Mouse (Mus musculus): Measurements from ENCODE around the gene Unc5c.

The Unc5c gene

GRCm38 (mm10) chr3:141719050-141719449 lies 254.0 kb downstream of the Unc5c start:
- DNase-seq = no peak

GRCm38 (mm10) chr3:141724499-141724898 lies 259.5 kb downstream of the Unc5c start:
- no peak for DNase-seq

DNA sequence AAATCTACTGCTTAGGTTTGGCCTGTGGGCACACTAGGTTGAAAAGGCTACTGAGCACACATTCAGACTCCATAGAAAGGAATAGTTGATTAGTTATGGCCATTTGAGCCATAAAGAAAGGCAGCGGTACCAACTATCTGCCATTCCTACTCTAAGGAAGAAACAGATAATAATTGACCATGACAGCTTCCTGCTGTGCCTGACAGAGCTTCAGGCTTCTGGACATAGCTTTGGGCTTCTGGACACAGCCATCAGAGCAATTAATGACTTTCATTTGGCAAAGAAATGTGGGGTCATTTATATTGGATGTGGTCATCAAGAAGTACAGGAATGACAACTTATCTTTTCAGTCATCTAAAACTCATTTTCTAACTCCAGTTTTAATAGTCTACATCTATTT lies 260.4 kb downstream of the Unc5c start:
- DNase-seq = no peak

DNA sequence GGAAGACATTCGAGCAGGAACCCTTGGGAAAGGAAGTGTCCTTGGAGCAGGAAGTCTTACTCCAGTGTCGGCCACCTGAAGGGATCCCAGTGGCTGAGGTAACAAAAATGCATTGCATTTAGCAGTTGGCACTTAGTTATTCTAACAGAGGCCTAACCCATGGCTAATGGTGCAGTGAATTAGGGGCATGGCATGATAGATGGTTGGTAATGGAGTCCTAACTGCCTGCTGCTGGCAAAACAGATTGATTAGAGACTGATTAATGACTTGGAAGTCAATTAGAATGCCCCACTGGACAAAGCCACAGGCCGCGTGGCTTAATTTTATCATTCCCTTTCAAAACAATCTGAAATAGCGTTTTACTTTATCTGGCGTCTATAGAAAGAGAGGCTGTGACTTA lies 268.8 kb downstream of the Unc5c start:
- no peak for DNase-seq

- DNase-seq = no peak
These were observed 270.3 kb downstream of the Unc5c start for GRCm38 (mm10) chr3:141735285-141735684.

DNA sequence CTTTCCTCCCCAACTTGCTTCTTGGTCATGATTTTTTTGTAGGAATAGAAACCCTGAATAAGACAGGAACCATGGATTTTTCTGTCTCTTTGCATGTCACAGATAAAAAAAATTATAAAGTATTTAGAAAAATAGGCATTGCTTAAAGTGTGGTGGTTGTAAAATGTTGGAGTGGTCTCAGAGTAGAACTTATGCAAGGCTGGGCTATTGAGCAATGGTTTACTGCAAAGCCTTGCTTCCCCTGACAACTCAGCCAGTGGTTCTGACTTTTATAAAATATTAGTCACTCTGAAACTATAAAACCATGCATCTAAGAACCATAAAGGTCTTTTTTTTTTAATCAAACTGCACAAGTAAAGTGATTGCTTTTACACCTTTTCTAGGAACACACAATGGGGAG lies 280.3 kb downstream of the Unc5c start:
- DNase-seq = no peak

DNA sequence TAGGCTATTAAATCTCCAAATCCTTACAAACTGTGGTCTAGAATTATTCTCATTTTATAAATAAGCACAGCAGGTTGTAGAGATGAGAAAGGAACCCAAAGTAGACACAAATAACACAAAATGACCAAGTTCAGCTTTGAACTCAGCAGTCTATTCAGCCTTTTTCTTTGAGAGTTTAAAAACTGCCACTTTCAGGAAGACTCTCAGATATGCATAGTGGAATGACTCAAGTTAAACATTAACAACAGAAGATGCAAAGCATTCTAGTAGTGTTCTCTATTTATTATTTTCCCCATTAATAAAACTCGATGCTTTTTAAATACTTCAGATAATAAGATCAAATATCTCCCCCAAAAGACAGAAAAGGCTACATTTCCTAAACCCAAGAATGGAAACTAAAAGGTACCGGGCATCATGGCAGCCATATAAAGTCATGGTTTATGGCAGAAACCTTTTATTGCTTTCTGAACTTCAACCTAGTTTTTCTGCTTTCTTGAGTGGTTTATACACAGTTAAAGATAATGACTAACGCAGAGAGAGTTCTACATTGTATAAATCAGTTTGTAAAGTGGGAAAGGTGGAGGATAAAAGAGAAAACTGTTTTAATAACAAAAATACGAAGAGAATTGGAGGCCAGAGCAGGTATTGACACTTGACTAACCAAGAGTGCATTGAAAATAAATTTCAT lies 283.8 kb downstream of the Unc5c start:
- DNase-seq = no peak

DNA sequence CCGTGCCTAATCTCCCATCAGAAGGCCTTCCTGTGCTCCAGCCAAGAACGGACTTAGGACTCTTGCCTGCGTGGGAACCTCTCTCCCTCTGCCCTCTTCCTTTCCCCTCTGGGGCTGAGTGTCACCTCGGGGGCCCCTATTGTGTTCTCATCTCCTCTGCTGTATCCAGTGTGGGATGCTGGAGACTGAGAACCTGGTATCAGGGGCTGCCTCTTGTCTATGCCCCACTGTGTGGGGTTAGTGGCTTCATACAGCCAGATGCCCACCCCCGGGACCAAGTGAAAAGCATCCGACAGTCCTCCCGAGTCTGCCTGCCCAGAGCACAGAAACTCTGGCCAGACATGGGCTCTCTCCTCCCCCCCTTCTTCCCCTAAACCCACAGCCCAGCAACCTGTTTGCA lies 287.2 kb downstream of the Unc5c start:
- DNase-seq = no peak

- no peak for DNase-seq
These were observed 292.2 kb downstream of the Unc5c start for GRCm38 (mm10) chr3:141757259-141757658.

DNA sequence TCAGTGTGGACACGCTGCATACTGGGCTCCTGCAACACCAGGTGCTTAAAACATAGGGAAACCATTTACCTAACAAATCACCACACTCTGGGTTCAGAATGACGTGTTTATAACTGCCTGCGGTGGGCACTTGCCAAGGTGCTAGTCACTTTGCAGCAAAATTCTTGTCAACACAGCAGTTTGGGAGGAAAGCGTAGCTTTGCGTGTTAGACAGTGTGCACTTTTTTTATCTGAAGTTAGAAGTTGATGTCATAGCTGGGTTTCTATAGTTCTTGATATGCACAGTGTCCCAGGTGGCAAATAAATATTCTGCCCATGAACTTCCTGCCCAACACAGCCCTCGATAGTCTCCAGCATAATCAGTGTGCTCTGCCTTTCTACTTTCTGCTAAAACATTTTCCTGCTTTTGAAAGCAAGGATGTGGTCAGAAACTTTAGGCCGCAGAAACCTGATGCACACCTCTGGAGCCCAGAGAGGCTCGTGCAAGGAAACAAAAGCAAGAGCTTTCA lies 313.4 kb downstream of the Unc5c start:
- no peak for DNase-seq

GRCm38 (mm10) chr3:141779186-141779585 lies 314.2 kb downstream of the Unc5c start:
- DNase-seq = no peak

GRCm38 (mm10) chr3:141782553-141782952 lies 317.5 kb downstream of the Unc5c start:
- no peak for DNase-seq

DNA sequence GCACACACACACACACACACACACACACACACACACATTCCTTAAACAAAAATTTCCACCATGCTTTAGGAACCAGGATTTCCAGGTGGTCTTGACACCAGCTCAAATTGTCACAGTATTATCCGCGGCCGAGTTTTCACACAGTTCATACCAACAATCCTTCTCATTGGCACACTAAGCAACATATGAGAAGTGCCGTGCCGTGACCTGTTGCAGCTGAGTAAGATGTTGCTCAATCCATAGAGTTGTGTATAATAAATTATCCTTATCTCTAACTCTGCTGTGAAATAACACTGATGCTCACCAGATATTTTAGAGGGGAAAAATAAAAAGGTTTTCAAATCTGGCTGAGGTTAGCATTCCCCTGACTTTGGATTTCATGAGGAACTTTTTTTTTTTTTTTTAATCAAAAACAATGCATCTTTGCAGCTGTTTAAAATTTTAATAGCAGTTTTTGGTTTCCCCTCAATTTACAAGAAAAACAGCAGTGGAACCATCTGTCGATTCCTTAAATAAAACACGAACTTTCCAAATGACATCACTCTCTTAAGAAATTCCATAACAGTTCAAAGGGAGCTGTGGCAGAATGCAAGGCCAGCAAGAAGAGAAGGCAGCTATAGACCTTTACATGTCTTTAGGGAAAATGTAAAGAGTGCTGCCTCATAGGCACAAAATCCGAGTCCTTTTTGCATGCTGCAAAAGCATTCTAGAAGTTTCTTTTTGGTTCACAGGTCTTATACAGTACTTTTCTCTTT lies 326.2 kb downstream of the Unc5c start:
- no peak for DNase-seq

- peak; percentile 21 for DNase-seq
These were observed 327.1 kb downstream of the Unc5c start for GRCm38 (mm10) chr3:141792106-141792505.

DNA sequence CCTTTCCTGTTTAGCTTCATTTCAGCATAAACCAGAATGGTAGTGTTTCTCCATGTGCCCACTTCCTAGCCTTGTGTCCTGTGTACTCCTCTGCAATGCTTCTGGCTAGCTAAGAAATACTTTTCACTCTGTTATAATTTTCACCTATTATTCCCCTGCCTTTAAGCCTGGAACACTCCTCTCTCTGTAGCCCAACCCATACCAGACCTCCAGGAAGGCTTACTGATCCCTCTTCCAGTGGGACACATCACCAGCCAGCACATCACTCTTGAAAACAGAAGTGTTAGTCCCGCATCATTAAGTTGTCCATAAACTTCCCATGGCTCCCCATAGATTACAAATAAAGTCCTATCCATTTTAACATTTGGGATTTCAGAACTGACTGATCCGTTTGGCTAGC lies 328.7 kb downstream of the Unc5c start:
- DNase-seq = no peak

- DNase-seq = no peak
These were observed 329.4 kb downstream of the Unc5c start for GRCm38 (mm10) chr3:141794371-141794770.

DNA sequence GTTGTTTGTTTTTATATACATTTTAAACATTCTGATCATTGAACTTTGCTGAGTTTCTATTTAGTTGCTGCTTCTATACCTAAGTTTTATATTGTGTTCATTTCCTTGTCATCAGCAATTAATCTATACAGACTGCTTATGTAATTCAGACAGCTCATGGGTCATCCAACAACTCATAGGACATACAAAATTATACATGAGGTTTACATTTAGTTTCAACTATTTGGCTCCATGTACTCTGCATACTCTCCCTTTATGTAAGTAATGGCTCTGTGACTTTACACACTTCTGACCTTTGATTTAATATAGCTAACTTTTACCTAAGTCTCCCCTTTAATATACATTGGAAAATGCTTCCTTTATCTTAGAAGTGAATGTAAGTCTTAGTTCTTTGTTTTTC lies 332.4 kb downstream of the Unc5c start:
- no peak for DNase-seq

GRCm38 (mm10) chr3:141797789-141798188 lies 332.8 kb downstream of the Unc5c start:
- no peak for DNase-seq

- no peak for DNase-seq
These were observed 339.1 kb downstream of the Unc5c start for GRCm38 (mm10) chr3:141804133-141804532.

- no peak for DNase-seq
These were observed 344.6 kb downstream of the Unc5c start for GRCm38 (mm10) chr3:141809581-141809980.

GRCm38 (mm10) chr3:141810944-141811343 lies 345.9 kb downstream of the Unc5c start:
- DNase-seq = no peak

GRCm38 (mm10) chr3:141811348-141811747 lies 346.3 kb downstream of the Unc5c start:
- DNase-seq = no peak

DNA sequence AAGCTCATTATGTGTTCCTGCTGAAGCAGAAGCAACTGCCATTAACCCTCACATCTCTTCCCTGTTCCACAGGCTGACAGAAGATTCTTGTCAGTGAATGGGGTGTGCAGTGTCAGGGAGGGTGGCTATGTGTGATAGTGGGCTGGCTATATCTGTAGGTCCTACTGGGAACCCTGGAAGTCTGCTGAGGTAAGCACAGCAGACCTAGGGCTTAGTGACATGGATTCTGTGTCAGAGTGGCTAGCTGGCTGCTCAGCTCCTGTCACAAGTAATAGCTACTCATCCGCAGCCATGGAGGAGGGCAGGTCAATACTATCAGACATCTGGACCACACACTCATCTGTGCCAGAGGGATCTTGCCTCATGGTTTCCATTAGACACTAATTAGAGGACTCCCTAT lies 349.8 kb downstream of the Unc5c start:
- no peak for DNase-seq

- no peak for DNase-seq
These were observed 353.7 kb downstream of the Unc5c start for GRCm38 (mm10) chr3:141818615-141819312.
